Mouse (Mus musculus) E14TG2a.4 (cell line): ENCODE results near the gene Cby1.

Experiments used
- CTCF ChIP-seq: conservative IDR thresholded peaks from 2 replicates; pipeline ENCODE4 v1.5.1; 2014; ENCODE audit warnings: low read length
- NANOG ChIP-seq: IDR thresholded peaks from 2 replicates; pipeline ENCODE4 v1.6.1; 2014; ENCODE audit warnings: borderline replicate concordance, low read length, mixed read lengths

GRCm38 (mm10) chr15:79684616-79685015 lies 25.6 kb downstream of the Cby1 start:
- TF ChIP-seq CTCF = no peak
- no peak for TF ChIP-seq NANOG
